Mouse (Mus musculus) lung, postnatal 14 days (tissue): ENCODE data around the gene Psg21.
"Not testable (repeated sequence)": the region's sequence is repeated elsewhere in the genome, so short reads cannot be mapped to it uniquely, and the experiment has no call there.

Experiments
- DNase-seq: peaks from one replicate; pipeline ENCODE4 v3.0.0; 2021

The Psg21 gene

GRCm38 (mm10) chr7:18656625-18657024 is at the start of gene Psg21:
Gene Psg21, minus strand, starts transcription at chr7:18656725.
- not testable (repeated sequence) for DNase-seq

- no peak for DNase-seq
Observed at GRCm38 (mm10) chr7:18686085-18686484, 29.6 kb upstream of the Psg21 start, which contains the start of gene Psg20. Gene Psg20, minus strand, starts transcription at chr7:18686185.

DNA sequence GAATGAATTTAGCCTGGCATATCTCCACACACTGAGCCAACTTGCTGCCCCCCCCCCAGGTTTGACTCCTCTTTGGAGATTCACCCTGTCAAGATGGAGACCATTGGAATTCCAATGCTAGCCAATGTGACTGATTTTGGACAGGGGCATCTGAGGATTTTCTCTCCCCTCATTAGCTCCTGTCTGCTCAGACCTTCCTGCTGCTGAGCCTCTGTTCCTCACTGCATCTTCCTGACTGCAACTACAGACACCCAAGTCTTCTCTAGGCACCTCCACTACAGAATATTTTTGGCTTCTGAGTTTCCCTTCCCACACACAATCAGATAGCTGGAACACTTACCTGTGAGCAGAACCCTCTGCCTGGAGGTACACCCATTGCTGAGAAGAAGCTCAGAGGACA is 29.1 kb upstream of the Psg21 start:
- no peak for DNase-seq

DNA sequence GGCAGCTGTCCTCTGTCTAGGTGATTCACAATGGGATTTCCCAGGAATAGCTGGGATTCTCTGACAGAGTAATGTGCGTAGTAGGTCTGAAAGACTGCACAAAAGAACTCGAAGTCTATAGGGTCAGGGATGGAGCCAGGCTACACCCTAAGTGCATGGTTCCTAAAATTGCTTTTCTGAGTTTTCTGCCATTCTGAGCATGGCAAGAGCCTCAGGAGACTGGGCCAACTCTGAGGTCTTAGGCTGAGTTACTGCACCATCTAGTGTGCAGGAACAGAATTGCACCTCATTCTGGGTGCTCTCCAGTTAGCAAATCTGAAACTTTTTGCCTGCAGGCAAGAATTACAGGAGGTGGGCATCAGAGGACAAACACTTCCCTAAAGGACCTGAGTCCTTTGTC is 23.2 kb upstream of the Psg21 start:
- DNase-seq: peak; percentile 14

DNA sequence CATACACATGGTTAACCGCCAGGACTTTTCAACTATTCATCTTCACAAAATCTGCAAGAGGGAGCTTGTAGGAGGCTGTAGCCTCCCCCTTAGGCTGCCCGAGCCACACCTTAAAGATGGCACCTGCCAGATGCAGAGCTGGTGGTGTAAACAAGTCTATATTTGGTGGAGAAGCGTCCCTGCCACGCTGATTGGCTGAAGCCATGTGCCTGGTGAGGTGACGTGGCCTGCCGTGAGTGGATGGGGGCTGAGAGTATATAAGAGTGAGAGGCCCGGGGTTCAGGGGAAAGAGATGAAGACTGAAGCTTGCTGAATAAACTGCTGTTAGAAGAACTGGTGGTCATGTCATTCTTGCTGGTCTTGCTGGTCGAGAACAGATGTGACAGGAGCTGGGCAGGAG is 29.6 kb downstream of the Psg21 start:
- not testable (repeated sequence) for DNase-seq

DNA sequence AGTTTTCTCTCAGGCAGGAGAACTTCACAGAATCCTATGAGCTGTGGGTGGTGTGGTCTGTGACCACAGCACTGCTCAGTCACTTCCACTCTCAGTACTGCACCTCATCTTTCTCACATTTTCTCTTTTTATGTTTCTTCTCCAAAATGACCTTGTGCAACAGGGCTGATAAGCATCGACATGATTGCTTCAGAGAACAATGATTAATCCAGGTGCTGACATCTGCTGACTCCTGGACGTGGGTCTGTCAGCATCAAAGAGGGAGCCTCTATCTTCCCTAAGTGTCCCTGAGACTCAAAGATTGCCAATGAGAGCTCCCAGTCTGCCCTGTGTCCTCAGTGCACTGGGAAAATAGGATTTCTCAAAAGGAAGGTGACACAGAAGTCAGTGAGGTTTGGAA is 40.1 kb downstream of the Psg21 start, which contains the start of gene Psg23:
TSS of gene Psg23 (minus strand) at position 101 of the 400 bp plus-strand sequence.
- not testable (repeated sequence) for DNase-seq
